13 mouse cellular contexts compared by ENCODE assay signal in the genomic region with DNA sequence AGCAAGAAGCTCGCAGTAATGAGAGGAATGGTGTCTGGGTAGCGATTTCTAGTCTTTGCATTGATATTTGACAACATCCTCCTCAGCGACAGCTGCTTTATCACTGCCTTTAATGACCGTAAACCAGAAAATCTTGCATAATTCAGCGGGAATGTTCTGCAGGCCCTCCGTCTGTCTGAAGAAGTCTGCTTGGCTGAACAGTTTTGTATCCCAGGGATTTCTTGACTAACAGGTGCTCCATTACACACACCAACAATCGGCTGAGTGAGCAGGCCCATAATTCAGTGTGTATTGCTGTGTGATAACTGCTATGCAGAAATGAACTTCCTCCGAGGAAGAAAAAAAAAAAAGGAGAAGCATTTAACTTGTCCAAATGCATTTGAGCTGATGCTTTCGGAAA.
DNase-seq lines count a peak whose midpoint lies in the region; ATAC-seq and TF ChIP-seq lines count a peak whose summit lies in the region.
"Had no signal": no experiment of that assay in that cellular context is flagged by ENCODE, and none has a peak within 500 bp of the region (broad histone marks: within the 10 kb centered on the region; RNA-seq: fewer than 3 reads in every experiment).

No protein-coding gene starts in this region.

- no peaks in the 10 kb centered on the region for H3K27me3 ChIP-seq in forebrain, embryonic 14.5 days (replicated peaks; ENCODE audit: control insufficient read depth, insufficient read depth, low read length)
- H3K27me3 ChIP-seq in forebrain, embryonic 10.5 days (ENCODE audit: poor library complexity, severe bottlenecking) = no peaks in the 10 kb centered on the region
- H3K27me3 ChIP-seq in forebrain, embryonic 16.5 days (replicated peaks; ENCODE audit: control insufficient read depth, insufficient read depth, low read length) = no peaks in the 10 kb centered on the region
- no peaks in the 10 kb centered on the region for H3K27me3 ChIP-seq in midbrain, embryonic 15.5 days (replicated peaks)
- no peaks in the 10 kb centered on the region for H3K27me3 ChIP-seq in kidney, embryonic 15.5 days
- H3K27me3 ChIP-seq: liver, embryonic 15.5 days had no signal

- no peaks in the 10 kb centered on the region for H3K4me1 ChIP-seq in forebrain, embryonic 14.5 days (ENCODE audit: control insufficient read depth, insufficient read depth, low read length)
- H3K4me1 ChIP-seq in forebrain, embryonic 10.5 days = peaks cover 7% of the 10 kb centered on the region; the same call in 1 of the 2 replicates
- peaks cover 7% of the 10 kb centered on the region for H3K4me1 ChIP-seq in forebrain, embryonic 16.5 days (replicated peaks; ENCODE audit: control insufficient read depth, insufficient read depth, low read length)
- peaks cover 12% of the 10 kb centered on the region for H3K4me1 ChIP-seq in midbrain, embryonic 15.5 days
- H3K4me1 ChIP-seq in kidney, embryonic 15.5 days = 0 out of 2 replicates have a peak, but pooled peaks cover 2% of the 10 kb centered on the region
- H3K4me1 ChIP-seq: liver, embryonic 15.5 days had no signal

- peak; percentile 64 for DNase-seq in forebrain, embryonic 14.5 days (ENCODE audit: low spot score)
- no peak for DNase-seq in forebrain, embryonic 10.5 days (ENCODE audit: extremely low spot score, low spot score)
- DNase-seq in layer of hippocampus, adult 2 months (ENCODE audit: low spot score in 2 of 2) = peak; percentile 13 to 22
- DNase-seq in layer of hippocampus, postnatal 25 days (ENCODE audit: extremely low spot score in 1 of 2, low spot score in 1 of 2) = no peak
- DNase-seq: adrenal gland, postnatal 14 days; gastrocnemius, postnatal 10 days; kidney, postnatal 36 days had no signal

- 29% methylated on average over 9 of the region's 9 CpGs for WGBS in forebrain, embryonic 14.5 days
- WGBS in forebrain, embryonic 10.5 days = 85% methylated on average over 9 of the region's 9 CpGs
- WGBS in forebrain, embryonic 16.5 days = 29% methylated on average over 9 of the region's 9 CpGs
- 23% methylated on average over 9 of the region's 9 CpGs for WGBS in midbrain, embryonic 15.5 days
- 52% methylated on average over 9 of the region's 9 CpGs for WGBS in kidney, embryonic 15.5 days

- no peak overlapping the region for H3K4me3 ChIP-seq in forebrain, embryonic 14.5 days (ENCODE audit: low read depth, low read length)
- no peak overlapping the region for H3K4me3 ChIP-seq in forebrain, embryonic 10.5 days
- no peak overlapping the region for H3K4me3 ChIP-seq in layer of hippocampus, adult 2 months
- H3K4me3 ChIP-seq in forebrain, embryonic 16.5 days (replicated peaks; ENCODE audit: low read length) = no peak overlapping the region
- no peak overlapping the region for H3K4me3 ChIP-seq in midbrain, embryonic 15.5 days
- H3K4me3 ChIP-seq in kidney, embryonic 15.5 days (replicated peaks) = no peak overlapping the region
- H3K4me3 ChIP-seq: liver, embryonic 15.5 days had no signal

- no peaks in the 10 kb centered on the region for H3K36me3 ChIP-seq in forebrain, embryonic 14.5 days (ENCODE audit: control insufficient read depth, insufficient read depth, low read length)
- H3K36me3 ChIP-seq in forebrain, embryonic 10.5 days (replicated peaks) = no peaks in the 10 kb centered on the region
- no peaks in the 10 kb centered on the region for H3K36me3 ChIP-seq in forebrain, embryonic 16.5 days (ENCODE audit: control insufficient read depth, insufficient read depth)
- H3K36me3 ChIP-seq in midbrain, embryonic 15.5 days (replicated peaks) = no peaks in the 10 kb centered on the region
- H3K36me3 ChIP-seq in kidney, embryonic 15.5 days = no peaks in the 10 kb centered on the region
- H3K36me3 ChIP-seq: liver, embryonic 15.5 days had no signal

- ATAC-seq in forebrain, embryonic 14.5 days = peak; percentile 61
- ATAC-seq in forebrain, embryonic 16.5 days = peak; percentile 82
- ATAC-seq in midbrain, embryonic 15.5 days (replicated peaks) = 0 out of 2 replicates have a peak, but pooled peaks have one; percentile 69
- ATAC-seq in megakaryocyte-erythroid progenitor cell, adult 5-6 weeks (replicated peaks; ENCODE audit: low FRiP score, low TSS enrichment, poor library complexity, severe bottlenecking) = no peak
- no peak for ATAC-seq in kidney, embryonic 15.5 days (replicated peaks; ENCODE audit: low FRiP score)
- ATAC-seq: intestine, postnatal 0 days had no signal

- no peak overlapping the region for H3K9ac ChIP-seq in forebrain, embryonic 14.5 days (ENCODE audit: low read length)
- H3K9ac ChIP-seq in forebrain, embryonic 16.5 days (replicated peaks; ENCODE audit: low read depth, low read length) = no peak overlapping the region
- no peak overlapping the region for H3K9ac ChIP-seq in midbrain, embryonic 15.5 days
- H3K9ac ChIP-seq in kidney, embryonic 15.5 days = no peak overlapping the region
- H3K9ac ChIP-seq: liver, embryonic 15.5 days had no signal

- no peak for TF ChIP-seq CTCF in layer of hippocampus, adult 2 months (conservative IDR thresholded peaks at IDR 0.05)

- no peak overlapping the region for H3K4me2 ChIP-seq in forebrain, embryonic 14.5 days (ENCODE audit: low read length)
- H3K4me2 ChIP-seq in forebrain, embryonic 16.5 days (ENCODE audit: low read length) = peak overlapping the region; percentile 25
- H3K4me2 ChIP-seq in midbrain, embryonic 15.5 days = peak overlapping the region; percentile 30; the same call in 1 of the 2 replicates
- H3K4me2 ChIP-seq in kidney, embryonic 15.5 days = no peak overlapping the region
- H3K4me2 ChIP-seq: liver, embryonic 15.5 days had no signal

- no peak overlapping the region for H3K27ac ChIP-seq in forebrain, embryonic 14.5 days (ENCODE audit: low read depth, low read length)
- no peak overlapping the region for H3K27ac ChIP-seq in forebrain, embryonic 10.5 days
- no peak overlapping the region for H3K27ac ChIP-seq in layer of hippocampus, adult 2 months
- no peak overlapping the region for H3K27ac ChIP-seq in forebrain, embryonic 16.5 days (ENCODE audit: low read length)
- no peak overlapping the region for H3K27ac ChIP-seq in midbrain, embryonic 15.5 days
- H3K27ac ChIP-seq in kidney, embryonic 15.5 days = no peak overlapping the region
- H3K27ac ChIP-seq: liver, embryonic 15.5 days had no signal

- no peaks in the 10 kb centered on the region for H3K9me3 ChIP-seq in forebrain, embryonic 14.5 days (replicated peaks; ENCODE audit: control insufficient read depth, low read length)
- H3K9me3 ChIP-seq in forebrain, embryonic 10.5 days = no peaks in the 10 kb centered on the region
- H3K9me3 ChIP-seq in forebrain, embryonic 16.5 days (ENCODE audit: control insufficient read depth, low read length) = no peaks in the 10 kb centered on the region
- H3K9me3 ChIP-seq in midbrain, embryonic 15.5 days = no peaks in the 10 kb centered on the region
- no peaks in the 10 kb centered on the region for H3K9me3 ChIP-seq in kidney, embryonic 15.5 days (replicated peaks)
- H3K9me3 ChIP-seq: liver, embryonic 15.5 days had no signal

Comparison
In these comparisons a context has a peak if more than half of its experiments do, and no peak if none do; other contexts are left out.
1. DNase-seq: peak in forebrain, embryonic 14.5 days (single experiment) and layer of hippocampus, adult 2 months (2 of 2); none in forebrain, embryonic 10.5 days (single experiment) and layer of hippocampus, postnatal 25 days (0 of 2).
2. H3K4me2 ChIP-seq: peak in forebrain, embryonic 16.5 days (single experiment) and midbrain, embryonic 15.5 days (single experiment); none in forebrain, embryonic 14.5 days (single experiment) and kidney, embryonic 15.5 days (single experiment).
3. ATAC-seq: peak in forebrain, embryonic 14.5 days (single experiment), forebrain, embryonic 16.5 days (single experiment) and midbrain, embryonic 15.5 days (single experiment); none in megakaryocyte-erythroid progenitor cell, adult 5-6 weeks (single experiment) and kidney, embryonic 15.5 days (single experiment).